Mouse (Mus musculus) ES-Bruce4 (cell line): Measurements from ENCODE around the gene Rbpj. TPM values are rescaled to one million over a fixed set of nuclear protein-coding genes. Genes with fewer than 3 reads are reported as not detected.

Experiments
- H3K27ac ChIP-seq: 2 replicates; pipeline ENCODE4 v1.5.1; 2012; ENCODE audit warnings: low read length, inconsistent platforms; ENCODE audit not compliant: insufficient read depth
- H3K27me3 ChIP-seq: 2 replicates; pipeline ENCODE4 v1.6.1; 2012; ENCODE audit warnings: mild to moderate bottlenecking, low read length, inconsistent platforms; ENCODE audit not compliant: control insufficient read depth, poor library complexity, insufficient read depth, severe bottlenecking
- H3K36me3 ChIP-seq: 2 replicates; pipeline ENCODE4 v1.6.1; 2012; ENCODE audit warnings: inconsistent platforms, mild to moderate bottlenecking, low read length, moderate library complexity; ENCODE audit not compliant: control insufficient read depth, poor library complexity, insufficient read depth, severe bottlenecking
- H3K4me1 ChIP-seq: one replicate; pipeline ENCODE4 v1.8.1; 2011; ENCODE audit warnings: low read length; ENCODE audit not compliant: control insufficient read depth, insufficient read depth
- H3K4me3 ChIP-seq: 2 replicates; pipeline ENCODE4 v1.5.1; 2011; ENCODE audit warnings: low read depth, mild to moderate bottlenecking, low read length
- H3K9ac ChIP-seq: 2 replicates; pipeline ENCODE4 v1.6.1; 2012; ENCODE audit warnings: low read depth, mild to moderate bottlenecking, inconsistent platforms; ENCODE audit not compliant: poor library complexity, severe bottlenecking
- H3K9me3 ChIP-seq: replicated peaks from 2 replicates; pipeline ENCODE4 v1.6.1; 2012; ENCODE audit warnings: mild to moderate bottlenecking, low read length, inconsistent platforms; ENCODE audit not compliant: control insufficient read depth, poor library complexity, insufficient read depth, severe bottlenecking
- CTCF ChIP-seq: IDR thresholded peaks from one replicate; pipeline ENCODE4 v1.8.1; 2011; ENCODE audit warnings: low read depth, low read length
- EP300 ChIP-seq: IDR thresholded peaks from 2 replicates; pipeline ENCODE4 v1.6.1; 2011; ENCODE audit warnings: low read depth, low read length; ENCODE audit not compliant: insufficient read depth
- POLR2A ChIP-seq: IDR thresholded peaks from one replicate; pipeline ENCODE4 v1.8.1; 2011; ENCODE audit warnings: low read length; ENCODE audit not compliant: insufficient read depth
- polyA plus RNA-seq: library from polyadenylated mRNA; stranded (reverse); fragments of >200 nt; gene quantifications from 2 replicates; pipeline ENCODE4 v1.2.4, GENCODE M21; 2011; ENCODE audit warnings: low read depth; ENCODE audit not compliant: missing spikeins, insufficient read depth, insufficient read length

Gene Rbpj
- polyA plus RNA-seq, 1 experiment = 339 TPM

- Histone ChIP-seq H3K9me3 (no peaks in the 10 kb centered on the region; the same call in none of the 2 replicates), H3K27ac (no peak overlapping the region), H3K4me3 (no peak overlapping the region), H3K4me1 (no peaks in the 10 kb centered on the region), H3K36me3 (no peaks in the 10 kb centered on the region), H3K27me3 (no peaks in the 10 kb centered on the region), H3K9ac (no peak overlapping the region)
- no peak for TF ChIP-seq EP300
- TF ChIP-seq POLR2A = no peak
- TF ChIP-seq CTCF = no peak
Measured at GRCm38 (mm10) chr5:53691577-53691976, 225.6 kb downstream of the Rbpj start.

DNA sequence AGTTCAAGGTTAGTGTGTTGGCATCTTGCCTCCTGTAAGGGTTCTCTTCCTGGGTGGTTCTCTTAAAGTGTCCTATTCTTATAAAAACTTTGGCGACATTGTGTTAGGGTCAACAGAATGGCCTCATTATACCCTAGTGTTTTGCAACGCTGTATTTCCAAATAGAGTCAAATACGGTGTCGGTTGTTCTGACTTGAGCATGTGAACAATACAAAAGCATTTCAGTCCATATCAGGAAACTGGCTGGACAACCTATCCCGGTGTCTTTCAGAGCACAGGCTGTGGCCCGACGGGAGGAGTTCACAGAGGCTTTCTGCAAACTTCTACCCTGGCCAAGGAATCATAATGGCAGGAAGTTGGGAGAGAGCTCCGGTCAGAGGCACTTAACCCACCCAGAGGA lies 226.1 kb downstream of the Rbpj start:
- Histone ChIP-seq H3K9ac (no peak overlapping the region), H3K27ac (no peak overlapping the region), H3K36me3 (no peaks in the 10 kb centered on the region), H3K27me3 (no peaks in the 10 kb centered on the region), H3K9me3 (no peaks in the 10 kb centered on the region; the same call in none of the 2 replicates), H3K4me1 (no peaks in the 10 kb centered on the region), H3K4me3 (no peak overlapping the region)
- no peak for TF ChIP-seq CTCF
- TF ChIP-seq EP300 = no peak
- TF ChIP-seq POLR2A = no peak

- no peaks in the 10 kb centered on the region for H3K27me3 ChIP-seq
- no peak for TF ChIP-seq POLR2A
- TF ChIP-seq EP300 = no peak
- TF ChIP-seq CTCF = no peak
- H3K9ac ChIP-seq = no peak overlapping the region
- no peaks in the 10 kb centered on the region for H3K4me1 ChIP-seq
- H3K36me3 ChIP-seq = no peaks in the 10 kb centered on the region
- no peaks in the 10 kb centered on the region; the same call in none of the 2 replicates for H3K9me3 ChIP-seq
- no peak overlapping the region for H3K4me3 ChIP-seq
- no peak overlapping the region for H3K27ac ChIP-seq
Measured at GRCm38 (mm10) chr5:53692662-53693061, 226.7 kb downstream of the Rbpj start.

DNA sequence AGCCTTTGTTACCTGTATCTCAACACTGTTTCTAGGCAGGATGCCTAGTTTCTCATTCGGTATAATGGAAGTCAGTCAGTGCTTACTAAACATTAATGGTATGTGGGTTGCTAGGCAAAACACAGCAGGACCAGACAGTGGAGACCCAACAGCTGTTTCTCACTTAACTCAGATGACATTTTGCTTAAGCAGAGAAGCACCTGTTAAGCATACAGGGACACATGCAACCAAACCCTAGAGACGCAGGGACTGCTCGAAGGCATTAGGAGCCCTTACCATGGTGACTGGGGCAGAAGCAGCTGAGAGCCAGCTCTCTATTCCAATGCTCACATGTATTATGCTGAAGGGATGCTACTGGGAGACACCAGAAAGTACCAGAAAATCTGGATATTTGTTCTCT lies 230.7 kb downstream of the Rbpj start:
- no peak overlapping the region for H3K9ac ChIP-seq
- no peak overlapping the region for H3K4me3 ChIP-seq
- H3K4me1 ChIP-seq = no peaks in the 10 kb centered on the region
- no peaks in the 10 kb centered on the region; the same call in none of the 2 replicates for H3K9me3 ChIP-seq
- no peaks in the 10 kb centered on the region for H3K36me3 ChIP-seq
- no peaks in the 10 kb centered on the region for H3K27me3 ChIP-seq
- H3K27ac ChIP-seq = no peak overlapping the region
- no peak for TF ChIP-seq POLR2A
- no peak for TF ChIP-seq CTCF
- TF ChIP-seq EP300 = no peak

- TF ChIP-seq POLR2A (no peak), EP300 (no peak)
Measured at GRCm38 (mm10) chr5:53697794-53698193, 231.8 kb downstream of the Rbpj start.

DNA sequence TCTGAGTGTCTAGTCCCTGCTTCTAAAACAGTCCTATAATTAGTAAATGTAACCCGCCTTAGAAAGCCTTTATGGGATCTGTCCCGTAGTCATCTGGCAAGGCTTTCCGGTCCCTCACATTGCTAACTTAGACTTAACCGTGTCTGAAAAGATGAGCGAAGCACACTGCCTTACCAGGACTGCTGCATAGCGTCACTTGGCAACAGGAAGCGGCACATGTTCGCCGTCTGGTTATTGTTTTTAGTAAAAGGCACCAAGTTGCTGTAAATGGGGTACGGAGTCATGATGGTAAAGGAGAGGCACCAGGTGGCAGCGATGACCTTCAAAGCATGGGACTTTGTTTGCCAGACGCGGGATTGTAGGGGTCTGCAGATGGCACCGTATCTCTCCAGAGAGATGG lies 236.7 kb downstream of the Rbpj start:
- Histone ChIP-seq H3K9me3 (0 out of 2 replicates have a peak, but pooled peaks cover 3% of the 10 kb centered on the region), H3K4me3 (no peak overlapping the region), H3K36me3 (no peaks in the 10 kb centered on the region), H3K4me1 (no peaks in the 10 kb centered on the region), H3K9ac (no peak overlapping the region), H3K27me3 (no peaks in the 10 kb centered on the region), H3K27ac (no peak overlapping the region)
- no peak for TF ChIP-seq CTCF

More at GRCm38 (mm10) chr5:53697794-53698193, 231.8 kb downstream of the Rbpj start:
- Histone ChIP-seq H3K36me3 (no peaks in the 10 kb centered on the region), H3K27ac (no peak overlapping the region), H3K9me3 (peaks cover 3% of the 10 kb centered on the region; the same call in 1 of the 2 replicates), H3K4me3 (no peak overlapping the region), H3K9ac (no peak overlapping the region), H3K4me1 (no peaks in the 10 kb centered on the region), H3K27me3 (no peaks in the 10 kb centered on the region)

Other genes starting within 250 kb of the Rbpj start
- 20.0 and 33.1 TPM in 2 replicates for gene Smim20, start 199.1 kb upstream of the Rbpj start, polyA plus RNA-seq
- not detected in 2 replicates for gene Cckar, start 241.6 kb downstream of the Rbpj start, polyA plus RNA-seq